Mouse (Mus musculus) right cerebral cortex, postnatal 36 days (tissue): ENCODE measurements around the gene Ppp1r12a.
"Not testable (repeated sequence)": the region's sequence is repeated elsewhere in the genome, so short reads cannot be mapped to it uniquely, and the experiment has no call there.

ENCODE experiments used
- DNase-seq, 2 experiments: peaks; one replicate each; pipeline ENCODE4 v3.0.0; 2022; ENCODE audit warnings: low spot score in 2 of 2, mixed read lengths in 1 of 2

Gene Ppp1r12a

GRCm38 (mm10) chr10:108198945-108199344, 37.0 kb downstream of the Ppp1r12a start:
- no peak for DNase-seq

- DNase-seq = no peak
Measured at GRCm38 (mm10) chr10:108202126-108202525, 40.1 kb downstream of the Ppp1r12a start.

GRCm38 (mm10) chr10:108203440-108203839, 41.4 kb downstream of the Ppp1r12a start:
- DNase-seq = no peak

- DNase-seq = no peak
Measured at GRCm38 (mm10) chr10:108209396-108209795, 47.4 kb downstream of the Ppp1r12a start.

GRCm38 (mm10) chr10:108224413-108224812, 62.4 kb downstream of the Ppp1r12a start:
- no peak for DNase-seq

GRCm38 (mm10) chr10:108237049-108237448, 75.1 kb downstream of the Ppp1r12a start:
- DNase-seq = no peak

- DNase-seq = no peak
Measured at GRCm38 (mm10) chr10:108239061-108239460, 77.1 kb downstream of the Ppp1r12a start.

- DNase-seq = no peak
Measured at GRCm38 (mm10) chr10:108250710-108251109, 88.7 kb downstream of the Ppp1r12a start.

- DNase-seq = no peak
Measured at GRCm38 (mm10) chr10:108251181-108251580, 89.2 kb downstream of the Ppp1r12a start.

- DNase-seq = no peak
Measured at GRCm38 (mm10) chr10:108255812-108256376, 93.9 kb downstream of the Ppp1r12a start.

GRCm38 (mm10) chr10:108260931-108261330, 98.9 kb downstream of the Ppp1r12a start:
- DNase-seq = peak; percentile 45 to 47

GRCm38 (mm10) chr10:108264641-108265040, 102.6 kb downstream of the Ppp1r12a start:
- DNase-seq = no peak

- no peak for DNase-seq
Measured at GRCm38 (mm10) chr10:108271201-108271600, 109.2 kb downstream of the Ppp1r12a start.

- no peak for DNase-seq
Measured at GRCm38 (mm10) chr10:108276678-108277077, 114.7 kb downstream of the Ppp1r12a start.

- DNase-seq = no peak
Measured at GRCm38 (mm10) chr10:108277198-108277597, 115.2 kb downstream of the Ppp1r12a start.

GRCm38 (mm10) chr10:108281099-108281498, 119.1 kb downstream of the Ppp1r12a start:
- DNase-seq = not testable (repeated sequence)

GRCm38 (mm10) chr10:108282351-108282750, 120.4 kb downstream of the Ppp1r12a start:
- DNase-seq = no peak

- DNase-seq = no peak
Measured at GRCm38 (mm10) chr10:108283418-108283817, 121.4 kb downstream of the Ppp1r12a start.

- DNase-seq = no peak
Measured at GRCm38 (mm10) chr10:108283837-108284236, 121.8 kb downstream of the Ppp1r12a start.

GRCm38 (mm10) chr10:108284445-108284844, 122.5 kb downstream of the Ppp1r12a start:
- no peak for DNase-seq

GRCm38 (mm10) chr10:108284977-108285376, 123.0 kb downstream of the Ppp1r12a start:
- DNase-seq = no peak

- no peak for DNase-seq
Measured at GRCm38 (mm10) chr10:108286658-108287437, 124.9 kb downstream of the Ppp1r12a start.

GRCm38 (mm10) chr10:108287438-108287801, 125.4 kb downstream of the Ppp1r12a start:
- no peak for DNase-seq
